Mouse (Mus musculus) fibroblast of lung, adult 2 months (primary cell): Measurements from ENCODE around the gene Abhd12b.
"Not testable (repeated sequence)": the region's sequence is repeated elsewhere in the genome, so short reads cannot be mapped to it uniquely, and the experiment has no call there.

Experiments
- DNase-seq: peaks from one replicate; pipeline ENCODE4 v3.0.0-alpha.2; 2011; ENCODE audit warnings: low read depth

The Abhd12b gene

DNA sequence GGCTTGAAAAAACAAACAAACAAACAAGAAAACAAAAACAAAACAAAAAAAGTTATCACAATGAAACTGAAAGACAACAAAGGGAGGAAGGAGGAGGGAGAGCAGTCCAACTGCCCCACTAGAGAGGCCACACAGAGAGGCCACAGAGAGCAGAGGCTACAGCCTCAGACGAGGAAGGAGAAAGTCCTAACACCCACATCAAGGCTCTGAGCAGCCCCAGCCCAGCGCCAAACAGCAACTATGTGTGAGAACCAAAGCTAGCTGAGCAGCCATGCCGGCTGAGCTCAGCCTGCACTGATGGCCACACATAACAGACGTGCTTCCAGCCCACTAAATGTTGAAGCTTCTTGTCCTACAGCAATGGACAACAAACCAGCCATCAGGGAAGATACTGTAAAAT is 14.1 kb upstream of the Abhd12b start:
- no peak for DNase-seq

DNA sequence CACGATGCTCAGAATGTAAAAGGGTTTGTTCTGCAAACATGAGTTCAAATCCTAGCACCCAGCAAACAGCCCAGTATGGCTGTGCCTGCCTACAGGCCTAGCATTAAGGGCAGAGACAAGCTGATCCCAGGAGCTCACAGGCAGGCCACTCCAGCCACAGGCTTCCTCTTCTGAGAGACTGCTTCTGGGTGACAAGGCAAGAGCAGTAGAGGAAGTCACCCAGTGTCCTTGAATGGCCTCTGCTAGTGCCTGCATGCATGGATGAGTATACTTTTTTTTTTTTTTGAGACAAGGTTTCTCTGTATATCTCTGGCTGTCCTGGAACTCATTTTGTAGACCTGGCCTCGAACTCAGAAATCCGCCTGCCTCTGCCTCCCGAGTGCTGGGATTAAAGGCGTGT is 13.4 kb upstream of the Abhd12b start:
- DNase-seq: no peak

- DNase-seq: no peak
Observed at GRCm38 (mm10) chr12:70140993-70141576, 12.9 kb upstream of the Abhd12b start.

GRCm38 (mm10) chr12:70144106-70144587 is 9.8 kb upstream of the Abhd12b start:
- DNase-seq: not testable (repeated sequence)

- DNase-seq: peak; percentile 16
Observed at GRCm38 (mm10) chr12:70144637-70145448, 9.1 kb upstream of the Abhd12b start.

DNA sequence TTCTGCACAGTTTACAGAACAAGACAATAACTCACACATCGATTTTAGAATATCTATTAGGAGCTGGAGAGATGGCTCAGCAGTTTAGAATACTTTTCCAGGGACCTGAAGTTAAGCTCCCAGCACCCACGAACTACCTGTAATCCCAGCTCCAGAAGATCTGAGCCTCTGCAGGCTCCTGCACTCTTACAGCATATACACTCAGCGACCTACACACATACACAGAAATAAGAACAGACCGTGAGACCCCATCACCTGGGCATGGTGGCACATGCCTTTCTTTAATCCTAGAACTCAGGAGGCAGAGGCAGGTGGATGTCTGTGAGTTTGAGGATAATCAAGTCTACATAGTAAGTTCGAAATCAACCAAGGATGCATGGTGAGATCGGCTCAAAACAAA is 8.4 kb upstream of the Abhd12b start:
- no peak for DNase-seq

- no peak for DNase-seq
Observed at GRCm38 (mm10) chr12:70147986-70148630, 5.8 kb upstream of the Abhd12b start.

GRCm38 (mm10) chr12:70148631-70149265 is 5.2 kb upstream of the Abhd12b start:
- DNase-seq: no peak

DNA sequence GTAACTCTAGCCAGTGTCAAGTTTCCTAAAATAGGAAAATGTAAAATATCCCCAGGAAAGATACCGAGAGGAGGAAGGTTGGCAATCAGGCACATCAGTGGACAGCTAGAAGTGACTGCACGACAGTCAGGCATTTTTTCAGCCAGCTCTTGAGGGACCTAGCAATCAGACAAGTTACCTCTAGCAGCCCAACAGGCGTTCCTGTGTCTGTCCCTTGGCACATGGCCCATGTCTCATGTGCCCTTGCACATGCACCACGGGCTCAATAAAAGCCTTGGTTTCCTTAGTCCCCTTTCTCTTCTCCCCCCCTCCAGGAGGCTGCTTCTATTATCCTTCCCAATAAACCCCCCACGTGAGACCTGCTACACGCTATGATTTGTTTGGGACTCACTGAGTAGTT is 2.3 kb downstream of the Abhd12b start:
- no peak for DNase-seq

DNA sequence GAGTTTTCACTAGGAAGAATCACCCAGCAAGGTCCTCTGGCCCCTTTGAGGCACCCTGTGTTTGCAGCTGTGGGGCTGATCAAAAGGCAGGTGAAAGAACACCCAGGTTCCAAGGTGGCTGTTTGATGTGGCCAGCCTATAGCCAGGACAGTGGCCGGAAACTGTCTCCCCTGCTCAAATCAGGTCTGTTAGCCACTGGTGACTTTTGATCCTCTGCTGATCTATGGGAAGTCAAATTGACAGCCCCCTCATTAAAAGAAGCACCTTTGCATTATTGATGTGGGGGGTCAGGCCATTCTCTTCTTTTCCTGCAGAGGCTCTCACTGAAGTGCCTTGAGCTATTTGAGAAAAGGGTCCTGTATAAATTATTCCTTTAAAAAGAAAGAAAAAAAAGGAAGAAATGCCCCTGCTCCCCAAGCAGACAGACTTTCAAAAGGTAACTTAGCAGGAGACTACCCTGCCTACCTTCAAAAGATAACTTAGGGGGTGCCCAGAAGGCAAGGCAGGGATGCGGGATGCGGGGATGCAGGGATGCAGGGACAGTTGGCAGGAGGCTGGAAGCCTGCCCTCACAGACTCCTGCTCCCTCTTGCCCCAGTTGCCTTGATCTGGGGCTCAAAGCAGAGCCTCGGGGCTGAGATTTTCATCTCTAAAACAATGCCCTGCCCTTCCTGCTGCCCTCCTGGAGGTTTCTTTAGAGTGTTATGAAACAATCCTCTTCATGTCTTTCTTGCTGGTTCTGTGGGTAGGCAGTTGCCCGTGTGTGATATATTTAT is 3.5 kb downstream of the Abhd12b start:
- no peak for DNase-seq

GRCm38 (mm10) chr12:70161057-70161456 is 7.1 kb downstream of the Abhd12b start:
- no peak for DNase-seq

DNA sequence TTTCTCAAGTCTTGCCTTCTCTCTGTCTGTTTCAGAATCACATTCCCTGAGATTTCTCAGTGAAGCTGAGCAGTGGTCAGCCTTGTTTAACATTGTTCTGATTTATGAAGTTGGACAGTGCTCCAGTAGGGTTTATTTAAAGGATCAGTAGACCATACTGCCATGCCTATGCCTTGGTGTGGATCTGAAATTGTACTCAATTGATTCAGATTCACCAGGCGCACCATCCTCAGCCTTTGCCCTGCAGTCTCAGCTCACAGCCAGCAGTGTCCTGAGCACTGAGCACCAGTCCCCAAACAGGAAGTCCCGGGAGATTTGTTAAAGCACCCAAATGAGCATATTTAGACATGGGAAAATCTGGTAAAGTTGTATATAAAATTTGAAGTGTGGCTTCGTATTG is 10.8 kb downstream of the Abhd12b start:
- DNase-seq: no peak

DNA sequence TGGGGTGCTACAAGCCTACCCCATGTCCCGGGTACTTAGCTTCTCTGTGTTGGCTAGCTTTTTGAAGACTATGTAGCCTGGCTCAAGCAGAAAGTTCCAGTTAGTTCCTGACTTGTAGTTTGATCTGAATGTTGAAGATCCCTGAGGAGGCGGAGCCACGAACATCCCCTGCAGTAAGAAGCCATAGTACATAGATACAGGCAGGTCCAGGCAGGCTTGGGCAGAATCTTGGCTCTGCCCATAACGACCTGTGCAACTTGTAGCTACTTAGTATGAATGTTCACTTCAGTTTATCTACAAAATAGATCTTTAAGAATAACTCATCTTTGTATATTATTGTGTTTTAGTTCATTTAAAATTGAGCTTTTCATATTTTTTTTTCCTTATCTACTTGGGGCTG is 14.0 kb downstream of the Abhd12b start:
- DNase-seq: no peak

- no peak for DNase-seq
Observed at GRCm38 (mm10) chr12:70169969-70170368, 16.0 kb downstream of the Abhd12b start.

- DNase-seq: not testable (repeated sequence)
Observed at GRCm38 (mm10) chr12:70183507-70183906, 29.6 kb downstream of the Abhd12b start.

GRCm38 (mm10) chr12:70184173-70184783 is 30.3 kb downstream of the Abhd12b start:
- DNase-seq: no peak

DNA sequence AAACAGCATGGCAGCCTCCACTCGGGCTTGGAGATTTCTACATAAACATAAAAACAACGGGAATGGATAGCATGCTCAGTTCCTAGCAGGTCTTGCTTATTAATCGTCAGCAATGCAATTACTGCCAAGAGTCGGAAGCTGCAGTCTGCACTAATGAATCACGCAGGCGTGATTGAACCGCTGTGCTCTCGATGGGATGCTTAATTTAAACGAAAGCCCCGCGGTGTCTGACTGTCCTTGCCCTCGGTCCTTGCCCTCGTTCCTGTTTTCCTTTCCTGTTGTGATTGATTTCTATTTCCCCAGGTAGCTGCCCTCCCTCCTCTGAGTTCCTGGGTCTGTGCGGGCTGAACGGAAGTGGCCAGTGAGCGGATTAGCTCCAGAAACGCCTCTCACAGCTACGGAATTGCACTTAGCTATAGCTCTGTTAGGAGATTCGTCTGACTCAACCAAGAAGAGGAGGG is 38.4 kb downstream of the Abhd12b start:
- DNase-seq: no peak

- no peak for DNase-seq
Observed at GRCm38 (mm10) chr12:70195426-70195825, 41.5 kb downstream of the Abhd12b start.

DNA sequence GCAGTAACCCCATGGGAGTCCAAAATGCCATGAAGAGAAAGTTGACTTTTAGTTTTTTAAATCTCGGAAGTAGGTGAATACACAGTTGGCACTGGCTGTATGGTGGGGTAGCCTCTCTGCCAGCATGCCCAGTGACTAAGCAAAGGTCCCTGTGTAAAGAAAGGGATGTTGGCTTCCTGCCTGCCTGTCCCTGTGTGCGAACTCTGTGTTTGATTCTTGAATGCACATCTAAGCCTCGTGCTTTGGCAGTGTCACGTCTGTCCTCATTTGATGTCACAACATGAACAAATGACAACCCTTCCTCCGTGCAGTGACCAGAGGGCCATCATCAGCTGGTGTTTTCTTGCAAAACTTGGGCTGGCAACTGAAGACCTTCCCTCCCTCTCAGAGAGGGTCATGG is 42.4 kb downstream of the Abhd12b start:
- no peak for DNase-seq

DNA sequence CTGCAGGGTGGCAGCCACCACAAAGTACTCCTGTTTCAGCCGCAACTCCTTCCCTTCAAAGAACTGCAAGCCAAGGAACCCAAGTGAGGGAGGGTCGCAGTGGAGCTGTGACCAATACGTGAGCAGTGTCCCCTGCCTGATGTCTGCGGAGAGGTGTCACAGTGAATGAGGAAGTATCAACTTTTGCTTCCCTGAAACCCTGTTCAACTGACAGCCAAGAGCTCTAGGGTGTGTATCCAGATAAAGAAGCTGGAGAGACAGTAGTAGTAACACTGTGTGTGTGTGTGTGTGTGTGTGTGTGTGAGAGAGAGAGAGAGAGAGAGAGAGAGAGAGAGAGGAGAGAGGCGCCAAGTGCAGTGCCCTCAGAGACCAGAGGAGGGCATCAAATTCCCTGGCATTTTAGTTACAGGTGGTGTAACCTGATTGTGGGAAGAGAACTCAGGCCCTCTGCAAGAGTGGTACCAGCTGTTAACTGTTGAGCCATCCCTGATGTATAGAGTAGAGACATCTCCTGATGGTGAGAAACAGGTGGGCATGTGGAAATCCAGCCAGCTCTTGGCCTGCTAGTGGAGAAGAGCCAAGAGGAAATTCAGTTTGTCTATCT is 48.1 kb downstream of the Abhd12b start:
- DNase-seq: no peak

- DNase-seq: no peak
Observed at GRCm38 (mm10) chr12:70204433-70204832, 50.5 kb downstream of the Abhd12b start.
